Mouse (Mus musculus) left cerebral cortex, postnatal 25 days (tissue): ENCODE measurements around the gene Trpm6. TPM values are rescaled to one million over a fixed set of nuclear protein-coding genes. Genes with fewer than 3 reads are reported as not detected.
A peak's percentile ranks its signal among the peaks of the same experiment; 100 is the strongest.

Source experiments
- DNase-seq, 2 experiments: peaks; one replicate each; pipeline ENCODE4 v3.0.0; 2022; ENCODE audit warnings: low spot score in 2 of 2, mixed read lengths in 1 of 2
- intact Hi-C: fragments of 180-260 bp; cut with DNase I; formaldehyde crosslinking; loops from one replicate; pipeline ENCODE4 v1.15.1; 2025
- total RNA-seq, 2 experiments: library from RNA; stranded (reverse); gene quantifications; 2 replicates each; pipeline ENCODE4 v1.2.3; 2021

Gene Trpm6
- total RNA-seq, 2 experiments from 2014 or later, result 0.48 to 0.50 TPM

DNA sequence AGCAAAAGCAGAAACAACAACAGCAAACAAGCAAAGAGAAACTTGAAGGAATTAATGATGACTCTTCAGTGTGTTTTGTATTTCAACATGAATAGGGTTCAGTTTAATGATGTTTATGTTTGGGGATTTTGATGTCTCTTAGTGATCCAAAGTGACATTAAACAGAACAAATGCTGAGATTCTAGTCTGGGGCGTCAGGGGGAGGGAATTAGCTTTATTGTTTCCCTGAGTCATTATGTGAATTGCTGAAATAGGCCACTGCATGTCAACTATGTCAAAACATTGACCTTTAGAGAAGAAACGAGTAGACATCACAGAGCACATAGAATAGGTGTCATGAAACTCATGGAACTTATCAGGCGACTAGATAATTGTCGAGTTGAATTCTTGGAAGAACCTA is 129.5 kb downstream of the Trpm6 start:
- DNase-seq, result no peak
- intact Hi-C loops, result loop anchor here (10.0 kb wide), 1 partner anchor 1556 kb away; no protein-coding TSS in a partner anchor

DNA sequence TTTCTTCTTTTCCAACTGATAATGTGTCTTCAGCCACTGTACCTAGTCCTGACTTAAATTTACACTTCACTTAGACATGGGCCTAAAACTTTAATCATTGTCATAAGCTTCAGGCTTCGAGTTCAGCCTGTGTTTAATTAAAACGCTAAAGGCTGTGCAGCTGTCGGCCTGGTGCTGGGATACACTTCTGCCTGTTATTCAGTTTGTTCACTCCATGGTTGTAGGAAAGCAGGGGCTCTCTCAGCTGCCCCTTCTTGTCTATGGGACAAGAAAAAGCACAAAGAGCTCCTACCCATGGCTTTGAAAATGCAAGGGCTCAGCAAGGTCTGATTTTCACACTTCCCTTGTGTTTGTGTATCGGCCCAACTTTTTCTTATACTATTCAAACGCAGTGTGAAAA is 131.4 kb downstream of the Trpm6 start:
- intact Hi-C loops, result no loop called here
- no peak for DNase-seq

DNA sequence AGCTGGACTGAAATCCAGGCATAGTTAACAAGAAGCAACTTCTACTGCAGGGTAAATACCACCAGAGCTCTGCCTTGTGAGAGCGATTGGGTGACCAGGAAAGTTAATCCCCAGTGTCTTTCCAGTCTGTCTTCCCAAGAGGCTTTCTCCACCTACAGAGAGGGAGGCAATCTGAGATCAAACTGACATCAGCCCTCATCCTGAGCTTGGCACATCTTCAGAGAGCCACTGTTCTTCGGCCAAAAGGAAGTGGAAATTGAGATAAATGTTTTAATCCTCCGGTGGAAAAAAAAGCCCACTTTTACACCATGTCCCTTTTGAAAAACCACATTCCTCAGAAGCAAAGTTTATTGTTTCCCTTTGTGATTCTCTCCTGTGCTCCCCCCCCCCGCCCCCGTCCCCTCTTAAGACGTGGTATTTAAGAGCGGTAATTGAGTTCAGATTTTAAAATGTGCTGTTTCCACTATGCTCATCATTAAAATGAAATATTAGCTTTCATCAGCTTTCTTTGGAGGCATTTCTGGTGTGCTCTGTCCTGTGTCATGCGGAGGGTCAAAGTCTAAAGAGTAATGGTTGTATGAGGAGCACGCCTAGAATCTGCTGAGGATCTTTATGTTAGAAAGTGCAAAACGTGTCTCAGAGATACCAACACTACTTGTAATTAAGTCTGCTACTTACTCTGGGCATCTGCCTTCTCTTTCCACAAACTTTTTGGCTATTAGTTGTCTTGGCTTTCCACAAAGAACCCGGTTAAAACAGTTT is 138.0 kb downstream of the Trpm6 start:
- no peak for DNase-seq
- intact Hi-C loops, result no loop called here

DNA sequence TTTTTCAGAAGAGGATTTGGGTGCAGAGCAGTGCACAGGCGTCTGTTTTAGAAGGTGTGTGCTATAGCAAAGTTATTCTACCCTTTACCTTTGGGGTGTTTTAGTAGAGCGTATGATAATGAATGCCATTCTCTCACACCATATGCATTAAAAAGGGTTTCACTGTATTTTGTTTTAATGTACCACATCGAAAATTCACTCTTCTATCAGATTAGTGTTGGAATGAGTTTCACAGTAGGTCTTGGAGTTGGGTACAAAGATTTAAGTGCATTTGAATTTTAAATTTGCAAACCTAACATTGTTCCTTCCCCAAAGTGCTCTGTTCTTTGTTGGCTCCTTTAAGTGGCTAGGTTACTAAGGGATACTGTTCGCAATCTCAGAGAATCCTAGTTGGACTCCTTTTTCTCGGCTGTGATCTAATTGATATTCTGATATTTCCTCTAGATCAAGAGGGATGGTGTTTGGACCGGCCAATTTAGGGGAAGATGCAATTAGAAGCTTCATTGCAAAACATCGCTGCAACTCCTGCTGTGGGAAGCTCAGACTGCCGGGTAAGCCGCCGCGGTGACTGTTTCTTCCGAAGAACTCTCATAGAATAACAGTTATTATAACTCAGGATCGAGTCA is 138.8 kb downstream of the Trpm6 start:
- intact Hi-C loops, result no loop called here
- peak; percentile 51 to 65 for DNase-seq

DNA sequence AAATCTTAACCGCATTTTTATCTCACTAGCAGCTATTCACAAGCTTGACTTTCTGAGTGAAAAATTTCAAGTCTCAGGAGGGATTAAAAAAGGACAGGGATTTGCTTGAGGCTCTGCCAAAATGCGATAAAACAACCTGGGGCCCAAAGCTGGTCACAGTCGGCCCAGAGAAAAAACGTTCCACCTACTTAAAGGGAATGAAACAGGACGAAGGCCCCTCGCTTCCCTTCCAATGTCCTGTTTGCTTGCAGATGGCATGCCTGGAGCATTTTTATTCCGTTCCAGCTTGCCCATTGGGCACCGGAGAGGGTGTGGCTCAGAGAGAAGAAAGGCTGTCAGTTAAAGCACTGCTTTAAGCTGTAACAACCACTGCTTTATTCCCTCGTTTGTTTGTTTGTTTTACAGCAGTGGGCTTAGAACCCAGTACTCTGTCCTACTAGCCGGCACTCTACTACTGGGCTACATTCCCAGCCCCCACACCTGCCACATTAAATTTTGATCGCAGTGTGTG is 139.4 kb downstream of the Trpm6 start:
- DNase-seq, result peak; percentile 56 to 71
- intact Hi-C loops, result no loop called here

DNA sequence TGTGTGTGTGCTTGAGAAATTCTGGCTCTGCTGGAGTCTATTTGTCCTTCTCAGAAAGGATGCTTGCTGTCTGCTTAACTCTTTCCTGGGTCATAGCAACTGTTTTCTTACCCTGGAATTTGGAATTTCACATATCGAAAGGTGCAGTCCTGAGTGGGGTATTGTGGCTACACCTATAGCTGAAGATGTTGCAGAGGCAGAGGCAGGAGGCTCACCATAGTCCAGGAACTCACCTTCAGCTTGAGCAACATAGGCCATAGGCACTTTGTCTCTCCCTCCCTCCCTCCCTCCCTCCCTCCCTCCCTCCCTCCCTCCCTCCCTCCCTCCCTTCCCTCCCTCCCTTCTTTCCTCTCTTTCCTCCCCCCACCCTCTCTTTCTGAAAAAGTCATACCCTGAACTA is 139.8 kb downstream of the Trpm6 start:
- no peak for DNase-seq
- intact Hi-C loops, result no loop called here

DNA sequence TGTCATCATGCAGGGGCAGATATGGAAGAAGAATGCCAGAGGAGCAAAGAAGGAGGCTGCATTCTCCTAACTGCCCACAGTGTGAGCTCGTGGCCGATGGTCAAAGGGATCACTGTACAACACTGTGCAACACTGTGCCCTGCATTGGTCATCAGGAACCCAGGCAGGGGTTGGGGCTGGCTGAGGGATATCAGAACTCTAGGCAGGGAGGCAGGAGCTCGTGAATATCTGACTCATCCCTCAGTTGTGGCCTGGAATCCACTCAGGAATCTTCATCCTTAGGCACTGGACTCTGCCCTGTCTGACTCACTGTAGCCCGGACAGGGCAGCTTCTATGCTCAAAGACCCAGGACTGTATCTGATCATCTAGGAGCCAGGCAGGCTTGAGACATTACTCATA is 140.4 kb downstream of the Trpm6 start:
- no peak for DNase-seq
- intact Hi-C loops, result no loop called here

DNA sequence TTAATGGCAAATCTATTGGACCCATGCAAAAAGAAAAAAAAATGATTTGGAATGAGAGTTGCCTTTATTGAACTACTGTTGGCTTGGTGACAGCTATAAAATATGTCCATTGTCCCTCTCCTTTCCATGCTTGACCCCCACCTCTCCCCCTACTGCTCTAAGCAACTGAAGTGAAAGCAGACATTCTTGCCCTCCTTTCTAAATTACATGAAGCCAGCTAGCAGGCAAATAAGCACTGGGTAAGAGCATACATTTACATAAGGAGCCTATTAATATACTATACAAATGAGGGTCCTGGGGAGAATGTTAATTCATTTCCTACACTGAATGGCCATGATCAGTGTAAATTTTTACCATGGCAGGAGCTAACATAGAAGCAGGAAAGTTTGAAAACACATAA is 148.5 kb downstream of the Trpm6 start:
- no peak for DNase-seq
- intact Hi-C loops, result no loop called here

DNA sequence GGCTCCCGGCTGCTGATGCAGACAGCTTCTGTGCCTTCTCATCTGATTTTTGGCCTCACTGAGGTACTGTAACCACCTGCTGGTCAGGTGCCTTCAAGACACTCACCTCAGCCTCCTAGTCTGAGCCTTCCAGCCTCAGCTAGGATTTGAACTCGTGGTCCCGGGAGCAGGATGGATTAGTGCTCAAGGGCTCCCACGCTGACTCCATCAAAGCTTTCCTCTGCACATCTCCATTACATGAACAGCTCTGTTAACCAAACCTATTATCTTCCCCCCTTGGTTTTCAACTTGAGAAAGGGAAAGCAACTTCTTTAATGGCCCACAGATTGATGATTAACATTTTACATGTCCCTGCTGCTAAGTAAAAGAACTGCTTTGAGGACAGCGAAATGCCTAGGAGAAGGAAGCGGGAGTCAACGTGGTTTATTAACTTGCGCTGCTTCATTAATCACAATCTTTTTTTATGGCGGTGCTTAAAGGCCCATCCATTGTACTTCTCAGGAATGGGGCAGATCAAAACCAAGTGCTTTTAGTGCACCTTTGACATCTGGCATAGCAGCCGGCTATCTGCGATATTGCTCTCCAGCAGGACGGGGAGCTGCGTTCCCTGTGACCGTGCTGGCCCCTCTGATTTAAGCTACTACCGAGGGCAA is 152.4 kb downstream of the Trpm6 start:
- no peak for DNase-seq
- intact Hi-C loops, result no loop called here

DNA sequence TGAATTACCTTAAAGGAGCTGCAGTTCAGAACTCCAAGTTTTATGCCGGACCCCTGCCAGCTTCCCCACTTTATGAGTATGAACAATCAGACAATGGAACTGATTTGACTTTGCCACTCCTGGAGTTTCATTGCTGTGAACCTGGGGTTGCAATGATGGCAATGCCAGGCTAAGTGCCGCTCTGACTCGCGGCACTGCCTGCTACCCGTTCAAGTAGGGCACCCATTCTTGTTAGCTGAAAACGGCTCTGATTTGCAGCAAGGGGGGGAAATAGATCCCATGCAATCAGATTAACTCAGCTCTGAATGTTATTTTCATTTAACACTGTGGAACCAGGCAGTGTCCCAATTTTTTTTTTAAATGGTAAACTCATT is 152.9 kb downstream of the Trpm6 start:
- no peak for DNase-seq
- intact Hi-C loops, result no loop called here

DNA sequence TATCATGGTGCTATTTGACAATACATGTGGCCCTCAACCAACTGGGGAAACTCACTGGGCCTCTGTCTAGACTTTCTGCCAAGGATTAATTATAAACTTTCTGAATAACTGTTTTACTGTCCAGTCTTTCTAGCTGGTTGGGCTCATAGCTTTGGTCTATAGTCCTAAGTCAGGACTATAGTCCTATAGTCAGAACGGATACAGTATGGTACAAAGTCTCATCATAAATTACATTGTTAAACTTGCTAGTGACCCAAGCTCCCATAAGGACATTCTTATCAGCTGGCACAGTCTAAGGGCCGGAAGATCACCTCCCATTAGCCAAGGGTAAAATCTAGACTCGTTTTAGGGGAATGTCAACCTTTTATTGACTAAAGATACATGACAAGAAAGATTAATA is 155.7 kb downstream of the Trpm6 start:
- intact Hi-C loops, result no loop called here
- DNase-seq, result no peak

DNA sequence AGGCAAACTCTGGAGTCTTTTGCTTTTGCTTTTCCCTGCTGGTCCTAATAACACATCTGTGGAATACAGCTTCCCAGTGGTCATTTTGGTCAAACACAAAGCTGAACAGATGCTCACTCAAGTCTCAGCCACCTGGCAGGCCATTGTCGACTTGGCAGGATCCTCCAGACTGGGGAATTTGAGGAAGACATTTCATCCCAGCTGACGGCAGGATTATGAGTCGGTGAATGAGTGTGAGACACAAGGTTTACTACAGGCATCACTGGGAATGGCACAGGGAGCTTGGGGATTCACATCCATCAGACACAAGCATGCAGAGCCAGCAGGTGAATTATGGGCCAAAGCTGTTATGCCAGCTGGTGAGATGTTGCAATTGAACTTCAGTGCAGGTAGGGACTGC is 159.9 kb downstream of the Trpm6 start:
- DNase-seq, result no peak
- intact Hi-C loops, result no loop called here

DNA sequence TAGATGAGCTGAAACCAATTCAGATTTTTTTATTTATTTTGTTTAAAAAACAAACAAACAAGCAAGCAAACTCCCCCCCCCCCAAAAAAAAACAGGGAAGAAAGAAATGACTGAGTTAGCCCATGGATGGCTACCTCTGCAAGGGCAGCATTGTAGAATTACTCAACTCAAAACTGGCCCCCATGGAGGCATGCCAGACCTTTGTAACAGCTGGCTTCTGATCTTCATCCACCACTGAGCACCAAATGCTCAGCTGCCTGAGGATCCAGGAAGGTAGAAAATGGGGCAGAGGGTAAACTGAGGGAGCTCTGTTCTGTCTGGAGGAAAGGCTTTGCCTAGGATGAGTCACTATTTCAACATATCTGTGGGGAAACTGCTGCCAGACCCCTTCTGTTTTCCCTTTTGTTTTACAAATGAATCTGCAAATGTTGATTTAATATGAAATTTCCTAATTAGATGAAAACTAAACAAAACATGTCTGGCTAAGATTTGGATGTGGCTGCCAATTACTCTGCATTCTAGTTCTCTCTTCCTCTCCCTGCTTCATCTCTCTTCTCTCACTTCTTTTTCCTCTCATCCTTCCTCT is 162.1 kb downstream of the Trpm6 start:
- intact Hi-C loops, result no loop called here
- DNase-seq, result no peak

DNA sequence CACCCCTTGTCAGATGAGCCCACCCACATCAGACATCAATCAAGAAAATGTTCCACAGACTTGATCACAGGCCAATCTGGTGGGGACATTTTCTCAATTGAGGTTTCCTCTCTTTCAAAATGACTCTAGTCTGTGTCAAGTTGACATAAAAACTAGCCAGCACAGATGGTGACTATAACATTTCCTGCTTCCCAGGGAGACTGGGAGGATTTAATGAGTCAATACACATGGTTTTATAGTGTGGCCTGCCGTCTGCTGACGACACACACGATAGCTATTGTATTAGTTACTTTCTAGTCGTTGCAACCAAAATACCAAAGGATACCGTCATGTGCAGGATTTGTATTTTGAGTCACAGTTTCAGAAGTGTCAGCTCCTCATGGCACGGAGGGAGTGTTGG is 191.6 kb downstream of the Trpm6 start:
- DNase-seq, result peak in 1 of 2 experiments; percentile 56
- intact Hi-C loops, result loop anchor here (10.0 kb wide), 1 partner anchor 943 kb away; no protein-coding TSS in a partner anchor

Other genes starting within 250 kb of the Trpm6 start
- gene Ostf1, start 118.2 kb upstream of the Trpm6 start, total RNA-seq, result 10 to 100 TPM; 16.2 to 16.8 TPM
- gene Nmrk1, start 118.0 kb upstream of the Trpm6 start, total RNA-seq, result 1 to 10 TPM; 3.6 TPM
- gene Carnmt1, start 79.2 kb upstream of the Trpm6 start, total RNA-seq, result 10 to 100 TPM; 11.1 to 11.6 TPM
- gene D030056L22Rik, start 36.8 kb upstream of the Trpm6 start, total RNA-seq, result 10 to 100 TPM; 20.3 to 22.1 TPM